8 mouse cellular contexts compared by ENCODE assay signal in the genomic region with DNA sequence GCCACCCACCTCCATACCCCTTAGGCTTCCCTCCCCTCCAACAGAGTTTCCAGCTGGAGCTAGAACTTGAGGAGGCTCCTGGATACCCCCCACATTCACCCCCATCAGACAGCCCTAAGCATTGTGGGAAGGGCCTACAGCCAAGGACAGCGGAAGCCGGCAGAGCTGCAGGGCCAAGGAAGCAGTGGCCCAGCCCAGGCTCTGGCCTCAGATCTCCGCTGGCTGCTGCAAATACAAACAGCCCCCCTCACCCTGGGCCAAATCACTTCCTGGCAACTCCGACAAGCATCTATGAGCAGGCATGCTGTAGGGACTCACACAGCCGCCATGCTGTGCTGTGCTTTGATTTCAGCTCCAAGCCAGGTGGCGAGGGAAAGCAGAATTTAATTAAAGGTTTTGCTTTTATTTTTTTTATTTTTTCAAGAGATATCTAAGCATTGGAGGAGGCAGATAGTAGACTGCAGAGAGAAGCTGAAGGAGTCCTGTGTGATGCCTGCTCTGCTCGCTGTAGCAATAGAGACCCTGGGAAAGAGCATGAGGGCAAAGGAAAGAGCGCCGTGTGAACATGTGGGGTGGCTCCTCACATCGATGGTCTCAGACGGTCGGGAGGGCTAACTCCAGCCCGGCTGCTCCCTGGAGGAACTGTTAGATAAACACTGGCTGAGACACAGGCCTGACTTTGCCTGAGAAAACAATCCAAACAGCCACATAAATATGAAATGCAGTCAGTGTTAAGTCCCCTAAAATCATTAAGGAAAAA.
DNase-seq lines count a peak whose midpoint lies in the region; ATAC-seq lines count a peak whose summit lies in the region.

No protein-coding gene starts in this region.

- no peaks in the 10 kb centered on the region for H3K9me3 ChIP-seq in intestine, embryonic 14.5 days (ENCODE audit: control insufficient read depth, low read length)
- no peaks in the 10 kb centered on the region for H3K9me3 ChIP-seq in limb, embryonic 11.5 days (ENCODE audit: control insufficient read depth, low read length)
- H3K9me3 ChIP-seq in neural tube, embryonic 13.5 days = no peaks in the 10 kb centered on the region

- peaks cover 4% of the 10 kb centered on the region for H3K4me1 ChIP-seq in brown adipose tissue, adult 24 weeks (ENCODE audit: control insufficient read depth, insufficient read depth, insufficient read length, low read length)
- peaks cover 13% of the 10 kb centered on the region; the same call in 1 of the 2 replicates for H3K4me1 ChIP-seq in intestine, embryonic 14.5 days (replicated peaks; ENCODE audit: control insufficient read depth, insufficient read depth, low read length)
- 0 out of 2 replicates have a peak, but pooled peaks cover 2% of the 10 kb centered on the region for H3K4me1 ChIP-seq in limb, embryonic 11.5 days (ENCODE audit: control insufficient read depth, insufficient read depth, low read length)
- H3K4me1 ChIP-seq in neural tube, embryonic 13.5 days (replicated peaks) = peaks cover 12% of the 10 kb centered on the region; the same call in 1 of the 2 replicates

- peaks cover 45% of the 10 kb centered on the region for H3K36me3 ChIP-seq in intestine, embryonic 14.5 days (ENCODE audit: control insufficient read depth, insufficient read depth, low read length)
- H3K36me3 ChIP-seq in limb, embryonic 11.5 days (ENCODE audit: control insufficient read depth, insufficient read depth, low read length) = no peaks in the 10 kb centered on the region
- no peaks in the 10 kb centered on the region for H3K36me3 ChIP-seq in neural tube, embryonic 13.5 days

- H3K4me2 ChIP-seq in intestine, embryonic 14.5 days (ENCODE audit: low read length) = no peak overlapping the region
- no peak overlapping the region for H3K4me2 ChIP-seq in limb, embryonic 11.5 days (ENCODE audit: low read depth, severe bottlenecking)
- no peak overlapping the region for H3K4me2 ChIP-seq in neural tube, embryonic 13.5 days

- H3K27ac ChIP-seq in brown adipose tissue, adult 24 weeks (replicated peaks; ENCODE audit: low read depth, low read length) = peak overlapping the region; percentile 67
- H3K27ac ChIP-seq in intestine, embryonic 14.5 days (ENCODE audit: low read depth) = peak overlapping the region; percentile 70; the same call in 1 of the 2 replicates
- H3K27ac ChIP-seq in limb, embryonic 11.5 days (replicated peaks; ENCODE audit: low read depth, low read length) = no peak overlapping the region
- H3K27ac ChIP-seq in neural tube, embryonic 13.5 days (replicated peaks) = 0 out of 2 replicates have a peak overlapping the region, but pooled peaks have one; percentile 38

- 0 out of 2 replicates have a peak, but pooled peaks have one; percentile 20 for ATAC-seq in intestine, embryonic 14.5 days (replicated peaks; ENCODE audit: low FRiP score, low TSS enrichment, low read depth)
- no peak for ATAC-seq in limb, embryonic 11.5 days (ENCODE audit: insufficient number of reproducible peaks, low FRiP score, low TSS enrichment, low read depth)
- ATAC-seq in neural tube, embryonic 13.5 days (ENCODE audit: low read depth) = peak; percentile 72

- no peak overlapping the region for H3K9ac ChIP-seq in intestine, embryonic 14.5 days (ENCODE audit: low read length)
- no peak overlapping the region for H3K9ac ChIP-seq in limb, embryonic 11.5 days (ENCODE audit: low read length)
- no peak overlapping the region for H3K9ac ChIP-seq in neural tube, embryonic 13.5 days

- intact Hi-C loops in gastrocnemius, postnatal 14 days (cut with DNase I; ENCODE audit: low total_unique reads) = no loop called here

- no peaks in the 10 kb centered on the region for H3K27me3 ChIP-seq in intestine, embryonic 14.5 days (replicated peaks; ENCODE audit: control insufficient read depth, insufficient read depth, low read length)
- H3K27me3 ChIP-seq in limb, embryonic 11.5 days (ENCODE audit: control insufficient read depth, insufficient read depth, low read length) = no peaks in the 10 kb centered on the region
- no peaks in the 10 kb centered on the region for H3K27me3 ChIP-seq in neural tube, embryonic 13.5 days

- peak; percentile 77 to 84 for DNase-seq in cerebellum, postnatal 10 days
- DNase-seq in cerebellum, adult 8-10 months = no peak
- DNase-seq in gastrocnemius, postnatal 14 days = peak; percentile 87
- DNase-seq in intestine, embryonic 14.5 days (ENCODE audit: low spot score) = no peak
- peak; percentile 32 for DNase-seq in limb, embryonic 11.5 days (ENCODE audit: low spot score)
- no peak for DNase-seq in c-Kit-positive CD71-positive TER-119-positive erythroid progenitor cells, embryonic 14.5 days (ENCODE audit: low spot score)

- no peak overlapping the region for H3K4me3 ChIP-seq in brown adipose tissue, adult 24 weeks (ENCODE audit: insufficient read depth, low read depth, low read length)
- H3K4me3 ChIP-seq in intestine, embryonic 14.5 days (ENCODE audit: low read depth, low read length) = no peak overlapping the region
- H3K4me3 ChIP-seq in limb, embryonic 11.5 days (ENCODE audit: low read depth, low read length) = no peak overlapping the region
- no peak overlapping the region for H3K4me3 ChIP-seq in neural tube, embryonic 13.5 days

- WGBS in intestine, embryonic 14.5 days = 31% methylated on average over 13 of the region's 13 CpGs
- WGBS in limb, embryonic 11.5 days = 46% methylated on average over 13 of the region's 13 CpGs
- WGBS in neural tube, embryonic 13.5 days = 71% methylated on average over 13 of the region's 13 CpGs

Comparison
In these comparisons a context has a peak if more than half of its experiments do, and no peak if none do; other contexts are left out.
1. DNase-seq: peak in cerebellum, postnatal 10 days (2 of 2), gastrocnemius, postnatal 14 days (single experiment) and limb, embryonic 11.5 days (single experiment); none in cerebellum, adult 8-10 months (single experiment), intestine, embryonic 14.5 days (single experiment) and c-Kit-positive CD71-positive TER-119-positive erythroid progenitor cells, embryonic 14.5 days (single experiment).